Mouse (Mus musculus) kidney, postnatal 0 days (tissue): ENCODE measurements at regions not wholly inside any gene's neighbourhood (a gene's known extent, or its start where the extent isn't known, plus 50 kb on each side); places are given as distances from the start of the nearest gene placed in this dataset.

ENCODE experiments used
- ATAC-seq: fragments of 200-750 bp; cut with Nextera tagmentation; replicated peaks from 2 replicates; pipeline ENCODE4 v1.8.0; 2017; ENCODE audit warnings: low read depth, moderate number of reproducible peaks, moderate TSS enrichment, moderate library complexity; ENCODE audit not compliant: low FRiP score
- DNase-seq: peaks from one replicate; pipeline ENCODE4 v3.0.0-alpha.2; 2016; ENCODE audit warnings: low spot score
- H3K27ac ChIP-seq: fragments of 300-500 bp; sonication (generic); 2 replicates; pipeline ENCODE4 v1.5.1; 2014; ENCODE audit warnings: mild to moderate bottlenecking
- H3K27me3 ChIP-seq: fragments of 300-500 bp; sonication (generic); 2 replicates; pipeline ENCODE4 v1.6.1; 2014; ENCODE audit warnings: low read length, mixed read lengths; ENCODE audit not compliant: insufficient read depth
- H3K36me3 ChIP-seq: fragments of 300-500 bp; sonication (generic); 2 replicates; pipeline ENCODE4 v1.6.1; 2014; ENCODE audit warnings: low read length, mixed read lengths; ENCODE audit not compliant: insufficient read depth
- H3K4me1 ChIP-seq: fragments of 300-500 bp; sonication (generic); replicated peaks from 2 replicates; pipeline ENCODE4 v1.6.1; 2014; ENCODE audit warnings: antibody characterized with exemption, low read length, mixed read lengths; ENCODE audit not compliant: insufficient read depth
- H3K4me2 ChIP-seq: fragments of 300-500 bp; sonication (generic); 2 replicates; pipeline ENCODE4 v1.6.1; 2014; ENCODE audit warnings: mild to moderate bottlenecking, low read length, moderate library complexity, mixed read lengths
- H3K4me3 ChIP-seq: fragments of 300-500 bp; sonication (generic); replicated peaks from 2 replicates; pipeline ENCODE4 v1.5.1; 2014; ENCODE audit warnings: low read depth, low read length
- H3K9ac ChIP-seq: fragments of 300-500 bp; sonication (generic); 2 replicates; pipeline ENCODE4 v1.6.1; 2014; ENCODE audit warnings: low read depth, low read length
- H3K9me3 ChIP-seq: fragments of 300-500 bp; sonication (generic); replicated peaks from 2 replicates; pipeline ENCODE4 v1.6.1; 2016; ENCODE audit warnings: low read length, inconsistent platforms, mixed read lengths
- CTCF ChIP-seq: IDR thresholded peaks from 2 replicates; pipeline ENCODE4 v1.5.1; 2016; ENCODE audit warnings: antibody characterized with exemption, low read depth, mild to moderate bottlenecking, moderate library complexity
- WGBS: fragments of 180-500 bp; shearing (Covaris S2); extraction: QIAGEN DNeasy Blood & Tissue Kit; methylation state at CpG from one replicate; pipeline ENCODE4 v1.1.7; 2014; 5-methylcytosine and 5-hydroxymethylcytosine counted together

DNA sequence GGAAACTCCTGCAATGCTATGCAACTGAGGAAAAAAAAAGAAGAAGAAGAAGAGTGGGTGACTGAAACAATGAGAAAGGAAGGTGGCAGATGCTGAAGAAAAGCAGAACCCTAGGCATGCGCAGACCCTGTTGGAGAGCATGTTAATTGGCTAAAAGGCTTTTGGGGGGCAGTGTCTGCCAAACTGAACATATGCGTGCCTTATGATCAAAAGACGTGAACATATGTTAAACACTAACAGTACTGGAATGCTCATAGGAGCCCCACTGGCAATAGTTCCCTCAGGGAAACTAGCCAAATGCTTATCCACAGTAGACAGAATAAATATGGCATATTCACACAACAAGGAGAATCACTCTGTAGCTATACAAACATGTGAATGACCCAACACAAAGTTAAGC is 140.0 kb downstream of the Ibtk start:
- H3K27ac ChIP-seq, result no peak overlapping the region
- H3K36me3 ChIP-seq, result no peaks in the 10 kb centered on the region
- H3K9me3 ChIP-seq, result no peaks in the 10 kb centered on the region
- no peaks in the 10 kb centered on the region for H3K27me3 ChIP-seq
- no peak for ATAC-seq
- WGBS, result 76% methylated on average over 3 of the region's 3 CpGs
- no peak for TF ChIP-seq CTCF
- no peaks in the 10 kb centered on the region for H3K4me1 ChIP-seq
- H3K4me2 ChIP-seq, result no peak overlapping the region
- DNase-seq, result no peak
- no peak overlapping the region for H3K9ac ChIP-seq
- no peak overlapping the region for H3K4me3 ChIP-seq

GRCm38 (mm10) chr9:85596959-85597358 is 152.2 kb downstream of the Ibtk start:
- Histone ChIP-seq H3K9me3 (no peaks in the 10 kb centered on the region), H3K4me2 (no peak overlapping the region), H3K27me3 (no peaks in the 10 kb centered on the region), H3K4me1 (no peaks in the 10 kb centered on the region), H3K36me3 (no peaks in the 10 kb centered on the region), H3K27ac (no peak overlapping the region), H3K9ac (no peak overlapping the region), H3K4me3 (no peak overlapping the region)
- DNase-seq (no peak), ATAC-seq (no peak)
- WGBS, result 38% methylated on average over 2 of the region's 2 CpGs
- TF ChIP-seq CTCF, result peak; percentile 56

- Histone ChIP-seq H3K4me2 (no peak overlapping the region), H3K9me3 (no peaks in the 10 kb centered on the region), H3K9ac (no peak overlapping the region), H3K27ac (no peak overlapping the region), H3K4me3 (no peak overlapping the region), H3K4me1 (no peaks in the 10 kb centered on the region), H3K27me3 (no peaks in the 10 kb centered on the region), H3K36me3 (no peaks in the 10 kb centered on the region)
- DNase-seq (no peak), ATAC-seq (no peak)
- 70% methylated on average over 4 of the region's 4 CpGs for WGBS
- TF ChIP-seq CTCF, result no peak
Observed at GRCm38 (mm10) chr9:85593867-85594266, 155.3 kb downstream of the Ibtk start.

- no peak overlapping the region for H3K4me3 ChIP-seq
- ATAC-seq (no peak), DNase-seq (no peak)
- H3K4me1 ChIP-seq, result no peaks in the 10 kb centered on the region
- H3K36me3 ChIP-seq, result no peaks in the 10 kb centered on the region
- H3K27ac ChIP-seq, result no peak overlapping the region
- no peak overlapping the region for H3K4me2 ChIP-seq
- no peaks in the 10 kb centered on the region for H3K9me3 ChIP-seq
- 86% methylated on average over 4 of the region's 4 CpGs for WGBS
- no peak for TF ChIP-seq CTCF
- no peak overlapping the region for H3K9ac ChIP-seq
- H3K27me3 ChIP-seq, result no peaks in the 10 kb centered on the region
Observed at GRCm38 (mm10) chr9:85592639-85593038, 156.5 kb downstream of the Ibtk start.

DNA sequence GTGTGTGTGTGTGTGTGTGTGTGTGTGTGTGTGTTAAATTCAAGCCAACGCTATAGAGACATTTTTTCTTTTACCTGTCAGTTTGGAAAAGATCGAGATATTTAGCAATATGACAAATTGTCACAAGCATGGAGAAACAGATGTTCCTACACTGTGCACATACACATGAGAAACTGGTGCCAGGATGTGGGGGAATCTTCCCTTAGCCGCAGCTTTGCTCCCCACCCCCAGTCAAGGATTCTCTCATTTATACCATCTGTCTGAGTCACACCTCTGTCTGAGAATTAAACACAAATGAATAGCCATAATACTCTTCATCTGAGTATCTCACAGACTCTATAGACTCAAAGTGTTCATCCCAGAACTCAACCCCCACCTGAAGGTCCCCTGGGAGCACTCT is 159.9 kb downstream of the Ibtk start:
- no peaks in the 10 kb centered on the region for H3K4me1 ChIP-seq
- WGBS, result 87% methylated on average over 3 of the region's 3 CpGs
- no peak for DNase-seq
- no peak overlapping the region for H3K4me3 ChIP-seq
- no peak for ATAC-seq
- no peak overlapping the region for H3K9ac ChIP-seq
- H3K27me3 ChIP-seq, result no peaks in the 10 kb centered on the region
- H3K27ac ChIP-seq, result no peak overlapping the region
- no peaks in the 10 kb centered on the region for H3K36me3 ChIP-seq
- no peaks in the 10 kb centered on the region for H3K9me3 ChIP-seq
- H3K4me2 ChIP-seq, result no peak overlapping the region
- TF ChIP-seq CTCF, result no peak

DNA sequence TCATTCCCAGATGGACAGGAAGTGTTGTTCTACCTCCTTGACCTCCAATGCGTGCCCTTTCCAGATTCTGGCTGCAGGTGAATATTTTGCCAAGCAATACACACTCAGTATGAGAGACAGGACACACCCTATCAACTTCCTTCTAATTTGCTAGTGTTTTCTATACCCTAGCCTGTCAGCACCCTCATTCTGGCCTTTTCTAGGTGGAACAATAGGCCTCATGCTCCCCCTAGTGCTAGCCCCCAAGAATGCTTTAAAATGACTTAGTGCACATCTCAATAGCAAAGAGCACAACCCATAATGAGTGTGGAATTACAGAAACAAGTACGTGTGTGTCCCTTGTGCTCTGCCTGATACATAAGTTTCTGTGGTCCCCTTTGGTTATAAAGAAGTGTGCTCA is 161.1 kb downstream of the Ibtk start:
- no peak; the same call in 1 of the 2 replicates for ATAC-seq

DNA sequence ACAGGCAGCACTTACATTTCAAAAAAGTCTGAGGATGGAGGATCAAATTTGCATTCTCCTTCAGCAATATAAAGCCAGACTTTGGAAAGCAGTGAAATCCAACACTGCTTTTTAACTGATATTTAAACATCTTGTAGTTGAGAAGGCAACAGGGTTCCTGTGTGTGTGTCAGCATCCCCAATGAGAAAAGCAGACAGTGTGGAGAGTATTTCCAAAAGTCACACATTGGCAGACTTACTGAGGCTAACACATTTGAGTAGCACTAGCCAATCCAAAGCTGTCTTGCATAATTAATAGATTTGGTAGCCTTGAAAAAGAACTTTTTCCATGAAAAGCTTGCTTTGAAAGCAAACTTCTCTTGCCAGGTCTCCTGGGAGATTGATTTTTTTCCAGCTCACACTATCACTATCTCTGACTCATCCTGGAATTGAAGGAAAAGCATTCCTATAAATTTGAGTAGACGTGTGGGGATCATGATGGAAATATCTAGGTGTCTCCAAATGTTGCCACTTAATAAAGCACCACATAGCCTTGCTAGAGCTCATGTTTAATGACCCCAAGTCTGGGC is 168.0 kb downstream of the Ibtk start:
- ATAC-seq (no peak), DNase-seq (no peak)
- H3K9me3 ChIP-seq, result no peaks in the 10 kb centered on the region
- no peaks in the 10 kb centered on the region for H3K4me1 ChIP-seq
- TF ChIP-seq CTCF, result no peak
- H3K4me2 ChIP-seq, result no peak overlapping the region
- no peak overlapping the region for H3K4me3 ChIP-seq
- no peaks in the 10 kb centered on the region for H3K36me3 ChIP-seq
- H3K27ac ChIP-seq, result no peak overlapping the region
- WGBS, result 50% methylated on average over 1 of the region's 1 CpGs
- no peak overlapping the region for H3K9ac ChIP-seq
- no peaks in the 10 kb centered on the region for H3K27me3 ChIP-seq

More for the DNA sequence above, 161.1 kb downstream of the Ibtk start:
- Histone ChIP-seq H3K9me3 (no peaks in the 10 kb centered on the region), H3K9ac (no peak overlapping the region), H3K36me3 (no peaks in the 10 kb centered on the region), H3K27ac (no peak overlapping the region), H3K4me2 (no peak overlapping the region), H3K27me3 (no peaks in the 10 kb centered on the region), H3K4me1 (no peaks in the 10 kb centered on the region), H3K4me3 (no peak overlapping the region)
- peak; percentile 74 for DNase-seq
- 45% methylated on average over 2 of the region's 2 CpGs for WGBS
- peak; percentile 81 for TF ChIP-seq CTCF
